Mouse (Mus musculus) thymus, adult 2 months (tissue): ENCODE measurements around the gene Htr2c. TPM values are rescaled to one million over a fixed set of nuclear protein-coding genes. Genes with fewer than 3 reads are reported as not detected.

Source experiments
- DNase-seq: peaks from one replicate; pipeline ENCODE4 v3.0.0; 2021
- H3K27ac ChIP-seq: fragments of 200-500 bp; 2 replicates; pipeline ENCODE4 v1.5.1; 2012; ENCODE audit warnings: low read length, control low read depth; ENCODE audit not compliant: control insufficient read depth, insufficient read depth
- H3K27me3 ChIP-seq: fragments of 200-500 bp; 2 replicates; pipeline ENCODE4 v1.6.1; 2012; ENCODE audit warnings: mild to moderate bottlenecking, low read length, moderate library complexity, mixed read lengths; ENCODE audit not compliant: control insufficient read depth, insufficient read depth
- H3K36me3 ChIP-seq: fragments of 200-500 bp; 2 replicates; pipeline ENCODE4 v1.6.1; 2012; ENCODE audit warnings: mild to moderate bottlenecking, low read length, moderate library complexity; ENCODE audit not compliant: control insufficient read depth, insufficient read depth
- H3K4me1 ChIP-seq: fragments of 200-500 bp; replicated peaks from 2 replicates; pipeline ENCODE4 v1.6.1; 2012; ENCODE audit warnings: low read length; ENCODE audit not compliant: control insufficient read depth, insufficient read depth
- H3K4me3 ChIP-seq: fragments of 200-500 bp; 2 replicates; pipeline ENCODE4 v1.5.1; 2012; ENCODE audit warnings: mild to moderate bottlenecking, low read length, control low read depth, moderate library complexity; ENCODE audit not compliant: control insufficient read depth, insufficient read depth
- CTCF ChIP-seq: fragments of 200-500 bp; IDR thresholded peaks from 2 replicates; pipeline ENCODE4 v1.5.1; 2012; ENCODE audit warnings: mild to moderate bottlenecking, control low read depth, low read length, moderate library complexity, borderline replicate concordance; ENCODE audit not compliant: control insufficient read depth, poor library complexity, insufficient read depth; ENCODE audit errors: extremely low read depth
- POLR2A ChIP-seq: fragments of 200-500 bp; IDR thresholded peaks from 2 replicates; pipeline ENCODE4 v1.6.1; 2012; ENCODE audit warnings: mild to moderate bottlenecking, low read length, control low read depth, moderate library complexity; ENCODE audit not compliant: control insufficient read depth, poor library complexity, insufficient read depth; ENCODE audit errors: extremely low read depth
- WGBS: fragments of 180-500 bp; shearing (Covaris S2); methylation state at CpG from one replicate; pipeline ENCODE4 v1.1.7; 2018; 5-methylcytosine and 5-hydroxymethylcytosine counted together
- polyA plus RNA-seq: library from polyadenylated mRNA; depleted of rRNA; stranded (reverse); fragments of >200 nt; gene quantifications from 2 replicates; pipeline ENCODE4 v1.2.3, GENCODE M21; 2012

The Htr2c gene
- polyA plus RNA-seq, 1 experiment = not detected

- no peaks in the 10 kb centered on the region for H3K36me3 ChIP-seq
- no peak overlapping the region for H3K27ac ChIP-seq
- no peak for DNase-seq
- WGBS = 91% methylated on average over 2 of the region's 2 CpGs
- H3K27me3 ChIP-seq = no peaks in the 10 kb centered on the region
- H3K4me1 ChIP-seq = no peaks in the 10 kb centered on the region
- TF ChIP-seq CTCF (no peak), POLR2A (no peak)
- no peak overlapping the region for H3K4me3 ChIP-seq
Observed at GRCm38 (mm10) chrX:147238806-147239542, 276.7 kb downstream of the Htr2c start.
